Mouse (Mus musculus) intestine, postnatal 0 days (tissue): ENCODE data around the gene Disc1. TPM values are rescaled to one million over a fixed set of nuclear protein-coding genes. Genes with fewer than 3 reads are reported as not detected.
A peak's percentile ranks its signal among the peaks of the same experiment; 100 is the strongest.

ENCODE experiments used
- ATAC-seq: fragments of 200-750 bp; cut with Nextera tagmentation; 2 replicates; pipeline ENCODE4 v1.8.0; 2017; ENCODE audit warnings: mild to moderate bottlenecking, moderate TSS enrichment, moderate library complexity
- H3K27ac ChIP-seq: fragments of 300-500 bp; sonication (generic); 2 replicates; pipeline ENCODE4 v1.5.1; 2014; ENCODE audit warnings: mild to moderate bottlenecking, low read depth, low read length, moderate library complexity
- H3K27me3 ChIP-seq: fragments of 300-500 bp; sonication (generic); replicated peaks from 2 replicates; pipeline ENCODE4 v1.6.1; 2014; ENCODE audit warnings: low read length, mixed read lengths; ENCODE audit not compliant: control insufficient read depth, insufficient read depth
- H3K36me3 ChIP-seq: fragments of 300-500 bp; sonication (generic); 2 replicates; pipeline ENCODE4 v1.6.1; 2014; ENCODE audit warnings: mild to moderate bottlenecking, moderate library complexity; ENCODE audit not compliant: control insufficient read depth, insufficient read depth
- H3K4me1 ChIP-seq: fragments of 300-500 bp; sonication (generic); replicated peaks from 2 replicates; pipeline ENCODE4 v1.6.1; 2014; ENCODE audit warnings: antibody characterized with exemption, low read length, mixed read lengths; ENCODE audit not compliant: control insufficient read depth, insufficient read depth
- H3K4me2 ChIP-seq: fragments of 300-500 bp; sonication (generic); replicated peaks from 2 replicates; pipeline ENCODE4 v1.6.1; 2014; ENCODE audit warnings: low read depth, mild to moderate bottlenecking, moderate library complexity
- H3K4me3 ChIP-seq: fragments of 300-500 bp; sonication (generic); 2 replicates; pipeline ENCODE4 v1.5.1; 2014; ENCODE audit warnings: low read depth, low read length
- H3K9ac ChIP-seq: fragments of 300-500 bp; sonication (generic); 2 replicates; pipeline ENCODE4 v1.6.1; 2014; ENCODE audit warnings: mild to moderate bottlenecking, low read depth, low read length
- H3K9me3 ChIP-seq: fragments of 300-500 bp; sonication (generic); 2 replicates; pipeline ENCODE4 v1.6.1; 2016; ENCODE audit warnings: mixed run types; ENCODE audit not compliant: control insufficient read depth
- CTCF ChIP-seq: sonication (generic); IDR thresholded peaks from 2 replicates; pipeline ENCODE4 v1.5.1; 2016; ENCODE audit warnings: low read depth, mild to moderate bottlenecking, control low read depth, antibody characterized with exemption, moderate library complexity
- WGBS: fragments of 180-500 bp; shearing (Covaris S2); extraction: QIAGEN DNeasy Blood & Tissue Kit; methylation state at CpG from one replicate; pipeline ENCODE4 v1.1.7; 2014; 5-methylcytosine and 5-hydroxymethylcytosine counted together
- polyA plus RNA-seq: library from polyadenylated mRNA; unstranded; fragments of >200 nt; fragmentation: Nextera tagmentation; extraction: Ambion mirVana; gene quantifications from 2 replicates; pipeline ENCODE4 v1.2.1, GENCODE M21; 2015

The Disc1 gene
- polyA plus RNA-seq, 1 experiment from 2014 or later = 0.40 TPM

DNA sequence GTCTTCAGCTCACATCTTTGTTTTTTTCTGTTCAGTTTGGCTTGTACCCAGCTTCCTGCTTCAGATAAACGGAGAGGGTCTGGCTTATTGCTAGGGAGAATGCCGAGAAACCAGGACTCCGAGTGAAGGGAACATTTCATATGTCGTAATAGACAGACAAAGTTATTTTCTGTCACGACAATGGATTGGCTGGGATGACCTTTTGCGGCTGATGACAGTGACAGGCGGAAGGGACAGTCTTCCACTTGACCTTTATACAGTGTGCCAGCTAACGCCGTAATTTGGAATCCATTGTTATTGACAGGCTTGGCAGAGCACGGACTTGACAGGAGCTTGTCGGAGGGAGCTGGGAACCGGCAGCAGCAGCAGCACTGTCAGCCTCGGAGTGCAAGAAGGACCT lies 48.3 kb downstream of the Disc1 start:
- no peak overlapping the region for H3K4me3 ChIP-seq
- H3K27me3 ChIP-seq = no peaks in the 10 kb centered on the region
- no peak for TF ChIP-seq CTCF
- no peak overlapping the region for H3K27ac ChIP-seq
- ATAC-seq = no peak
- no peaks in the 10 kb centered on the region for H3K36me3 ChIP-seq
- no peaks in the 10 kb centered on the region for H3K9me3 ChIP-seq
- H3K4me1 ChIP-seq = no peaks in the 10 kb centered on the region
- no peak overlapping the region for H3K9ac ChIP-seq
- WGBS = 67% methylated on average over 13 of the region's 13 CpGs
- H3K4me2 ChIP-seq = no peak overlapping the region

DNA sequence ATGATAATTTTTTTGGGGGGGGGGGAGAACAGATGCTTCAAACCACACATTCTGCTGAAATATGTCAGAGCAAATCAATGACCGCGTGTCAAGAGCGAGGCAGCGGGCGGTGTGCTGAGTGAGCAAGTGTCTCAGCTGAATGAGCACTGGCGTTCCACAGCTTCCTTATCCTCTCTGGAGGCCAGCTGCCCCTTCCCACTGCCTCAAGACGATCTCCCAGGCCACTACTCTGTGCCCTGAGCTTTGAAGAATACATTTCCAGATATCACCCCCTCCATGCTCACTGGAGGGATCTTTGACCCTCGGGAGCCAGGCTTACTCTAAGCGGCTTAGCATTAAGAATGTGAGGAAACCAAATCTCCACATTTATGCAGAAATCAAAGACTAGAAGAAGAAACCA lies 59.2 kb downstream of the Disc1 start:
- WGBS = 64% methylated on average over 9 of the region's 9 CpGs
- no peak for ATAC-seq
- TF ChIP-seq CTCF = no peak
- Histone ChIP-seq H3K27me3 (no peaks in the 10 kb centered on the region), H3K4me3 (no peak overlapping the region), H3K36me3 (no peaks in the 10 kb centered on the region), H3K4me1 (no peaks in the 10 kb centered on the region), H3K27ac (no peak overlapping the region), H3K9me3 (no peaks in the 10 kb centered on the region), H3K4me2 (no peak overlapping the region), H3K9ac (no peak overlapping the region)

DNA sequence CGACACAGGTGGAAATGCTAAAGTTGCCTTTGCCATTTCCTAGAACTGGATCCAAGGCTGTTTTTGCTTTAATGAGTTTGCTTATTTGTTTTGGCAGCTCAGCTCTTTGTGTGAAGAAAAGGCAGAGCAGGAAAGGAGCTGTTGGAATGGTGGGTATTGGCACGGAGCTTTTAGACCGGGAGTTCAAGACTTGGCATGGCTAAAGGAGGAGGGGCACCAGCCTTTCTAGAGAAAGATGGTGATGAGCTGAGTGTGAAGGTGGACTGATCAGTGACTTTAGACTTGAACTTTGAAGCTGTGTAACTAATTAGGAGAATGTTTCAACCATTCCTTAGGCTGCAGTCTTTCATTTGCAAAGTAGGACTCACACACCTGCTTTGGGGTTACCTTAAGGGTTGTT lies 59.8 kb downstream of the Disc1 start:
- no peaks in the 10 kb centered on the region for H3K27me3 ChIP-seq
- H3K27ac ChIP-seq = no peak overlapping the region
- H3K4me2 ChIP-seq = no peak overlapping the region
- no peak for ATAC-seq
- H3K4me1 ChIP-seq = no peaks in the 10 kb centered on the region
- H3K4me3 ChIP-seq = no peak overlapping the region
- H3K36me3 ChIP-seq = no peaks in the 10 kb centered on the region
- H3K9me3 ChIP-seq = no peaks in the 10 kb centered on the region
- WGBS = 87% methylated on average over 3 of the region's 3 CpGs
- no peak for TF ChIP-seq CTCF
- no peak overlapping the region for H3K9ac ChIP-seq

DNA sequence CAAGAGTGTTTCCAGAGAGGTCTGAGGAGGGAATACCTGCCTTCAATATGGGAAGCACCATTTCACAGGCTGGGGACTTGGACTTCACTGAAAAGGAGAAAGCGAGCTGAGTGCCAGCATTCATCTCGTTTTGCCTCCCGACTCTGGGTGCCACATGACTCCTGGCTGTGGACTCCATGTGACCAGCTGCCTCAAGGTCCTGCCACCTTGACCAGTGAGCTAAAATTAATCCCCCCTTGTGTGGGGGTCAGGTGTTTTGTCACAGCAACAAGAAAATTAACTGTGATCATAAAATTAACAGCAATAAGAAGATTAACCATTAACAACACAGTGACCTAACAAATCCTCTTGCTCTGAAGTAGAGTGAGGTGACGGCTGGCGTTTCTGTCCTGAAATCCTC lies 61.3 kb downstream of the Disc1 start:
- Histone ChIP-seq H3K36me3 (no peaks in the 10 kb centered on the region), H3K27ac (no peak overlapping the region), H3K4me2 (no peak overlapping the region), H3K27me3 (no peaks in the 10 kb centered on the region), H3K9ac (no peak overlapping the region), H3K4me3 (no peak overlapping the region), H3K9me3 (no peaks in the 10 kb centered on the region), H3K4me1 (no peaks in the 10 kb centered on the region)
- TF ChIP-seq CTCF = no peak
- 69% methylated on average over 5 of the region's 5 CpGs for WGBS
- ATAC-seq = no peak

DNA sequence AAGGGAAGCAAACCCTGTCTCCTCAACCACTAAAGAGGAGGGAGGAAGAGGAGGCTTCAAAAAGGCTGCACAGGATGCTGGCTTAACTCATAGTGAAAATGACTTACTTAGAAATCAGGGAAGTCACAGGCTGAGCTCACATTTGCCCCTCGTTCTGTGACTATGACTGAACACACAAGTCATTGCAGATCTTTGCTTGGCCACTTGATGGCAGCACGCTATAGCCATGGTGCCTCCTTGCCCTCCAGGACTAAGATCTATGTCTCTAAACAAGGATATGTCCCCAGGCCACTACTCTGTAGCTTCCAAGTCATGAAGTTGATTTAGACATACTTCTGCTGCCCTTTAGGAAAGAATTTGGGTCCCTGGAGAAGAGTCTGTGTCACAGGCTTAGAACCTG lies 62.6 kb downstream of the Disc1 start:
- TF ChIP-seq CTCF = peak; percentile 88
- WGBS = 24% methylated on average over 2 of the region's 2 CpGs
- H3K9me3 ChIP-seq = no peaks in the 10 kb centered on the region
- no peak overlapping the region for H3K4me2 ChIP-seq
- H3K4me1 ChIP-seq = no peaks in the 10 kb centered on the region
- no peaks in the 10 kb centered on the region for H3K36me3 ChIP-seq
- H3K9ac ChIP-seq = no peak overlapping the region
- no peak overlapping the region for H3K27ac ChIP-seq
- H3K27me3 ChIP-seq = no peaks in the 10 kb centered on the region
- no peak for ATAC-seq
- no peak overlapping the region for H3K4me3 ChIP-seq

DNA sequence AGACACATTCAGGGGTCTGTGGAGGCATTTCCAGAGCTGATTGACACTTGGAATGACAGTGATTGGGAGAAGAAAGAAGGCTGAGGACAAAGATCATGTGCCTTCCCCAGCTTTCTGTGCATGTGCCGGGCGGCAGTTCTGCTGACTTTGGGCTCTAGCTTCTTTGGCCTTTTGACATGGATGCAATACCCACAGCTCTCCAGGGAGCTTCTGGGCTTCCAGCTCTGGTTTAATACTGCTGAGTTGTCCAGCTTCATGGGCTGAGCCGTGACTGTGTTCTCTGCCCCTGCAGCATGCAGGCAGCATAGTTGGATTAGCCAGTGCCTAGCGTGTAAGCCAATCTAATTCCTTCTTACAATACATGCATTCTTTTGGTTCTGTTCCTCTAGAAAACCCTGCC lies 72.5 kb downstream of the Disc1 start:
- 82% methylated on average over 4 of the region's 4 CpGs for WGBS
- no peak overlapping the region for H3K4me2 ChIP-seq

DNA sequence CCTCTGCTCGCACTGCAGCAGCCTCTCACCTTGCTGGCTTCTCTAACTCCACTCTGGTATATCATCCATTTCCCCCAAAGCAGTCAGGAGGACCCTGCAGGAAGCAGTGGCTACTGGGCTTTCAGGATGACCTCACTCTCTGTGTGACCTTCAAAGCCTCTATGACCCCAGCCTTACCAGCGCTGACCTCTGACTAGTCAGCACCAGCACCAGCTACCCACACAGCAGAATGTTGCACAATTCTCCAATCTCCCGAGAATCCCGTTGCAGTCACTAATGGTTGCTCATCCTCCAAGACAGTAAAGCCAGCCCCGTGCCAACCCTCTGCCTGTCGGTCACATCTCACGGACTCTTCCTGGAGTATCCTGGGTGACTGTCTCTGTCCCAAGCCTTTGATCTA lies 73.6 kb downstream of the Disc1 start:
- no peak for ATAC-seq
- H3K4me3 ChIP-seq = no peak overlapping the region
- H3K36me3 ChIP-seq = no peaks in the 10 kb centered on the region
- H3K9ac ChIP-seq = no peak overlapping the region
- H3K4me2 ChIP-seq = no peak overlapping the region
- H3K27me3 ChIP-seq = no peaks in the 10 kb centered on the region
- H3K4me1 ChIP-seq = no peaks in the 10 kb centered on the region
- H3K27ac ChIP-seq = no peak overlapping the region
- TF ChIP-seq CTCF = no peak
- WGBS = 87% methylated on average over 7 of the region's 7 CpGs
- H3K9me3 ChIP-seq = no peaks in the 10 kb centered on the region

More for the DNA sequence above, 72.5 kb downstream of the Disc1 start:
- no peaks in the 10 kb centered on the region for H3K9me3 ChIP-seq
- H3K9ac ChIP-seq = no peak overlapping the region
- H3K4me1 ChIP-seq = no peaks in the 10 kb centered on the region
- no peak for ATAC-seq
- H3K27me3 ChIP-seq = no peaks in the 10 kb centered on the region
- no peaks in the 10 kb centered on the region for H3K36me3 ChIP-seq
- no peak for TF ChIP-seq CTCF
- H3K4me3 ChIP-seq = no peak overlapping the region
- no peak overlapping the region for H3K27ac ChIP-seq
